Comparison of ENCODE assay signal across 18 mouse cellular contexts in genomic region chr15:67785583-67785982, GRCm38 (mm10).
DNase-seq lines count a peak whose midpoint lies in the region; ATAC-seq and TF ChIP-seq lines count a peak whose summit lies in the region.
"Had no signal": no experiment of that assay in that cellular context is flagged by ENCODE, and none has a peak within 500 bp of the region (broad histone marks: within the 10 kb centered on the region; RNA-seq: fewer than 3 reads in every experiment).

No protein-coding gene starts in this region.

- no peak for ATAC-seq in embryonic facial prominence, embryonic 14.5 days (ENCODE audit: low read depth)
- ATAC-seq in kidney, embryonic 15.5 days (replicated peaks; ENCODE audit: low FRiP score) = no peak
- ATAC-seq: intestine, embryonic 15.5 days; midbrain, embryonic 13.5 days had no signal

- H3K4me2 ChIP-seq in embryonic facial prominence, embryonic 14.5 days (ENCODE audit: low read depth, low read length) = no peak overlapping the region
- no peak overlapping the region for H3K4me2 ChIP-seq in kidney, embryonic 15.5 days
- H3K4me2 ChIP-seq: hindbrain, embryonic 12.5 days; intestine, embryonic 15.5 days; lung, embryonic 15.5 days; midbrain, embryonic 13.5 days had no signal

- no peak for TF ChIP-seq CTCF in brain, embryonic 14.5 days (IDR thresholded peaks at IDR 0.05; ENCODE audit: borderline replicate concordance, extremely low read depth, insufficient read depth, insufficient read length)
- no peak for TF ChIP-seq CTCF in left cerebral cortex, adult 2 months (IDR thresholded peaks at IDR 0.05)

- H3K9ac ChIP-seq in embryonic facial prominence, embryonic 14.5 days (ENCODE audit: low read depth, low read length) = no peak overlapping the region
- no peak overlapping the region for H3K9ac ChIP-seq in kidney, embryonic 15.5 days
- H3K9ac ChIP-seq: hindbrain, embryonic 12.5 days; intestine, embryonic 15.5 days; lung, embryonic 15.5 days; midbrain, embryonic 13.5 days had no signal

- H3K4me1 ChIP-seq in embryonic facial prominence, embryonic 14.5 days (ENCODE audit: control insufficient read depth, insufficient read depth, low read length) = peaks cover 7% of the 10 kb centered on the region; the same call in 1 of the 2 replicates
- no peaks in the 10 kb centered on the region for H3K4me1 ChIP-seq in embryonic facial prominence, embryonic 10.5 days
- H3K4me1 ChIP-seq in kidney, embryonic 15.5 days = peaks cover 8% of the 10 kb centered on the region; the same call in 1 of the 2 replicates
- H3K4me1 ChIP-seq: hindbrain, embryonic 12.5 days; intestine, embryonic 15.5 days; midbrain, embryonic 13.5 days had no signal

- no peaks in the 10 kb centered on the region for H3K36me3 ChIP-seq in embryonic facial prominence, embryonic 14.5 days (ENCODE audit: control insufficient read depth, insufficient read depth, low read length)
- no peaks in the 10 kb centered on the region for H3K36me3 ChIP-seq in embryonic facial prominence, embryonic 10.5 days (replicated peaks)
- H3K36me3 ChIP-seq in kidney, embryonic 15.5 days = no peaks in the 10 kb centered on the region
- H3K36me3 ChIP-seq: hindbrain, embryonic 12.5 days; intestine, embryonic 15.5 days; lung, embryonic 15.5 days; midbrain, embryonic 13.5 days had no signal

- intact Hi-C loops in left cerebral cortex, adult 2 months (cut with DNase I) = no loop called here
- intact Hi-C loops in left cerebral cortex, postnatal 4 days (cut with DNase I) = no loop called here

- H3K27me3 ChIP-seq in embryonic facial prominence, embryonic 14.5 days (replicated peaks; ENCODE audit: control insufficient read depth, insufficient read depth, low read length) = no peaks in the 10 kb centered on the region
- no peaks in the 10 kb centered on the region for H3K27me3 ChIP-seq in embryonic facial prominence, embryonic 10.5 days (replicated peaks; ENCODE audit: low read depth, poor library complexity, severe bottlenecking)
- no peaks in the 10 kb centered on the region for H3K27me3 ChIP-seq in kidney, embryonic 15.5 days
- H3K27me3 ChIP-seq: CH12.LX; hindbrain, embryonic 12.5 days; intestine, embryonic 15.5 days; lung, embryonic 15.5 days; midbrain, embryonic 13.5 days had no signal

- no peak for TF ChIP-seq POLR2A in brain, embryonic 14.5 days (IDR thresholded peaks at IDR 0.05; ENCODE audit: borderline replicate concordance, extremely low read depth, insufficient read depth, insufficient read length, poor library complexity, severe bottlenecking)

- WGBS in embryonic facial prominence, embryonic 14.5 days = 33% methylated on average over 2 of the region's 2 CpGs
- 82% methylated on average over 2 of the region's 2 CpGs for WGBS in embryonic facial prominence, embryonic 10.5 days
- WGBS in kidney, embryonic 15.5 days = 53% methylated on average over 2 of the region's 2 CpGs

- no peaks in the 10 kb centered on the region for H3K9me3 ChIP-seq in embryonic facial prominence, embryonic 14.5 days (ENCODE audit: control insufficient read depth, low read length)
- no peaks in the 10 kb centered on the region for H3K9me3 ChIP-seq in embryonic facial prominence, embryonic 10.5 days
- no peaks in the 10 kb centered on the region for H3K9me3 ChIP-seq in kidney, embryonic 15.5 days (replicated peaks)
- H3K9me3 ChIP-seq: hindbrain, embryonic 12.5 days; intestine, embryonic 15.5 days; lung, embryonic 15.5 days; midbrain, embryonic 13.5 days had no signal

- DNase-seq in embryonic facial prominence, embryonic 14.5 days (ENCODE audit: low spot score) = peak; percentile 71
- no peak for DNase-seq in embryonic facial prominence, embryonic 10.5 days (ENCODE audit: low spot score)
- DNase-seq in kidney, postnatal 14 days = peak; percentile 5
- DNase-seq in brain, embryonic 14.5 days (ENCODE audit: low read depth) = peak; percentile 46
- DNase-seq in lung, postnatal 25 days (ENCODE audit: low spot score) = peak; percentile 11
- DNase-seq in left cerebral cortex, adult 2 months (ENCODE audit: extremely low spot score in 1 of 2, low spot score in 2 of 2) = no peak
- no peak for DNase-seq in left cerebral cortex, postnatal 4 days
- DNase-seq: adrenal gland, postnatal 10 days; cerebellum, adult 11-12 months; heart, adult 18-20 months; liver; retina, postnatal 1 day had no signal

- H3K4me3 ChIP-seq in embryonic facial prominence, embryonic 14.5 days (ENCODE audit: low read depth, low read length) = no peak overlapping the region
- H3K4me3 ChIP-seq in embryonic facial prominence, embryonic 10.5 days = no peak overlapping the region
- no peak overlapping the region for H3K4me3 ChIP-seq in kidney, embryonic 15.5 days (replicated peaks)
- H3K4me3 ChIP-seq in left cerebral cortex, adult 2 months = no peak overlapping the region
- H3K4me3 ChIP-seq: hindbrain, embryonic 12.5 days; intestine, embryonic 15.5 days; lung, embryonic 15.5 days; midbrain, embryonic 13.5 days had no signal

- no peak overlapping the region for H3K27ac ChIP-seq in embryonic facial prominence, embryonic 14.5 days (replicated peaks; ENCODE audit: low read depth, low read length)
- no peak overlapping the region for H3K27ac ChIP-seq in embryonic facial prominence, embryonic 10.5 days (replicated peaks)
- no peak overlapping the region for H3K27ac ChIP-seq in kidney, embryonic 15.5 days
- H3K27ac ChIP-seq in left cerebral cortex, adult 2 months = no peak overlapping the region
- H3K27ac ChIP-seq: hindbrain, embryonic 12.5 days; intestine, embryonic 15.5 days; lung, embryonic 15.5 days; midbrain, embryonic 13.5 days had no signal

Comparison
In these comparisons a context has a peak if more than half of its experiments do, and no peak if none do; other contexts are left out.
1. DNase-seq: peak in embryonic facial prominence, embryonic 14.5 days (single experiment), kidney, postnatal 14 days (single experiment), brain, embryonic 14.5 days (single experiment) and lung, postnatal 25 days (single experiment); none in embryonic facial prominence, embryonic 10.5 days (single experiment), left cerebral cortex, adult 2 months (0 of 2) and left cerebral cortex, postnatal 4 days (single experiment).